Mouse (Mus musculus) neural tube, embryonic 11.5 days (tissue): Measurements from ENCODE around the gene Sox12. TPM values are rescaled to one million over a fixed set of nuclear protein-coding genes. Genes with fewer than 3 reads are reported as not detected.

Experiments used
- ATAC-seq: fragments of 200-750 bp; cut with Nextera tagmentation; 2 replicates; pipeline ENCODE4 v1.8.0; 2017; ENCODE audit warnings: moderate number of reproducible peaks, mild to moderate bottlenecking, moderate TSS enrichment, moderate library complexity; ENCODE audit not compliant: insufficient read depth, low FRiP score, low TSS enrichment
- DNase-seq: peaks from one replicate; pipeline ENCODE4 v3.0.0-alpha.2; 2015; ENCODE audit warnings: low spot score
- H3K27ac ChIP-seq: fragments of 300-500 bp; sonication (generic); 2 replicates; pipeline ENCODE4 v1.5.1; 2014; ENCODE audit warnings: low read depth, mild to moderate bottlenecking, low read length
- H3K27me3 ChIP-seq: fragments of 300-500 bp; sonication (generic); 2 replicates; pipeline ENCODE4 v1.6.1; 2014; ENCODE audit warnings: mild to moderate bottlenecking, low read length, mixed read lengths; ENCODE audit not compliant: control insufficient read depth, insufficient read depth
- H3K36me3 ChIP-seq: fragments of 300-500 bp; sonication (generic); 2 replicates; pipeline ENCODE4 v1.6.1; 2014; ENCODE audit warnings: mild to moderate bottlenecking, low read length, moderate library complexity, mixed read lengths; ENCODE audit not compliant: control insufficient read depth, insufficient read depth
- H3K4me1 ChIP-seq: fragments of 300-500 bp; sonication (generic); 2 replicates; pipeline ENCODE4 v1.6.1; 2014; ENCODE audit warnings: low read length, mixed read lengths; ENCODE audit not compliant: control insufficient read depth, insufficient read depth
- H3K4me2 ChIP-seq: fragments of 300-500 bp; sonication (generic); 2 replicates; pipeline ENCODE4 v1.6.1; 2014; ENCODE audit warnings: low read depth, mild to moderate bottlenecking, moderate library complexity
- H3K4me3 ChIP-seq: fragments of 300-500 bp; sonication (generic); 2 replicates; pipeline ENCODE4 v1.5.1; 2014; ENCODE audit warnings: low read depth, low read length
- H3K9ac ChIP-seq: fragments of 300-500 bp; sonication (generic); 2 replicates; pipeline ENCODE4 v1.6.1; 2014; ENCODE audit warnings: mild to moderate bottlenecking, low read length
- H3K9me3 ChIP-seq: fragments of 300-500 bp; sonication (generic); 2 replicates; pipeline ENCODE4 v1.6.1; 2016; ENCODE audit warnings: low read length; ENCODE audit not compliant: control insufficient read depth
- WGBS: fragments of 180-500 bp; shearing (Covaris S2); extraction: QIAGEN DNeasy Blood & Tissue Kit; methylation state at CpG from one replicate; pipeline ENCODE4 v1.1.7; 2014; 5-methylcytosine and 5-hydroxymethylcytosine counted together
- polyA plus RNA-seq: library from polyadenylated mRNA; unstranded; fragments of >200 nt; fragmentation: Nextera tagmentation; extraction: Ambion mirVana; gene quantifications from 2 replicates; pipeline ENCODE4 v1.2.1, GENCODE M21; 2014

Sox12 gene
- polyA plus RNA-seq, 1 experiment from 2014 or later = 19.1 TPM

DNA sequence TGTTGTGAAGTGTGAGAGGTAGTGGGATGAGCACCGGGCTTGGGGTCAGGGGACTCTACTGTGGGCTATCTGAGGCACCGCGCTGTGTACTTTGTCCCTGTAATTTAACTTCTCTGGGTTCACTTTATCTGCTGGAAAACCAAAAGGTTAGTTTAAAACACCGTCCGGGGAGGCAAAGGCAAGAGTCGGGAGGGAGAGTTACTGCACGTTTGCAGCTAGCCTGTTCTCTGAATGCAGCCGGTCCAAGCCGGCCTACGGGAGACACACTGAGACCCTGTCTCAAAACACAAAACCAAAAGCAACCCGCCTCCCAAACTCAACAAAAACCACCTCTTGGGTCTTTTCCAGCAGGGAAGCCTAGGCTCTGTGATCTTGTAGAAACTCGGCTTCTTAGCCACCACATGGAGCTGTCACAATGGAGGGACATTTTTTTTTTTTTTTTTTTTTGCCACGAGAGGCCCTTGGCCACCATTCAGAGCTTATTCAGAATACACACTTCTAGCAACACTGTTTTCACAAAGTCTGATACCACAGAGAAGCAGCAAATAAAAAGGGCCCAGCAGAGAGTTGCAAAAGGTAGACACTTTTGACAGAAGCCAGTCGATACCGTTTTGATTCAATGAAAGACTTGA, 14.8 kb upstream of the Sox12 start:
- H3K27me3 ChIP-seq = no peaks in the 10 kb centered on the region
- ATAC-seq = no peak
- H3K4me1 ChIP-seq = peaks cover 25% of the 10 kb centered on the region
- 0 out of 2 replicates have a peak, but pooled peaks cover 3% of the 10 kb centered on the region for H3K9me3 ChIP-seq
- H3K9ac ChIP-seq = peak overlapping the region; percentile 99
- H3K4me3 ChIP-seq = peak overlapping the region; percentile 81
- DNase-seq = no peak
- peak overlapping the region; percentile 91 for H3K27ac ChIP-seq
- peak overlapping the region; percentile 92 for H3K4me2 ChIP-seq
- 4% methylated on average over 15 of the region's 15 CpGs for WGBS
- H3K36me3 ChIP-seq = no peaks in the 10 kb centered on the region

DNA sequence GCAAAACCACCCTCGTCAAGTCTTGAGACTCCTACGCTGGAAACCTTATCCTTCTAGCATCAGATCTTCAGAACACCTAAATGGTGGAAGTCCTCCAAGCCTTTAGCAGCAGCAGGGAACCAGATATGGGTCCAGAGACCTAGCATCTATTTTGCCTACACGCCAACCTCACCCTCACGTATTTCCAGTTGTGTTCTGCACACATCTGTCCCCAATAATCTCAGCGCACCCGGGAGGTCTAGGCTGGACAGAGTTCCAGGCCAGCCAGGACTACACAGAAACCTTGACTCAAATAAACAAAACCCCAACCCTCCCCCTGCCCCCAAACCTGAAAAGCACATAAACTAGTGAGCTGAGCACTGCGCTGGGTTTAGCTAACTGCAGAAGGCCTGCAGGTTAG, 13.6 kb upstream of the Sox12 start:
- peak overlapping the region; percentile 91 for H3K27ac ChIP-seq
- H3K4me3 ChIP-seq = peak overlapping the region; percentile 81; the same call in 1 of the 2 replicates
- peaks cover 25% of the 10 kb centered on the region for H3K4me1 ChIP-seq
- H3K9ac ChIP-seq = peak overlapping the region; percentile 49
- no peaks in the 10 kb centered on the region for H3K36me3 ChIP-seq
- peak overlapping the region; percentile 92 for H3K4me2 ChIP-seq
- 2% methylated on average over 7 of the region's 7 CpGs for WGBS
- DNase-seq (no peak), ATAC-seq (no peak)
- 0 out of 2 replicates have a peak, but pooled peaks cover 3% of the 10 kb centered on the region for H3K9me3 ChIP-seq
- H3K27me3 ChIP-seq = no peaks in the 10 kb centered on the region

DNA sequence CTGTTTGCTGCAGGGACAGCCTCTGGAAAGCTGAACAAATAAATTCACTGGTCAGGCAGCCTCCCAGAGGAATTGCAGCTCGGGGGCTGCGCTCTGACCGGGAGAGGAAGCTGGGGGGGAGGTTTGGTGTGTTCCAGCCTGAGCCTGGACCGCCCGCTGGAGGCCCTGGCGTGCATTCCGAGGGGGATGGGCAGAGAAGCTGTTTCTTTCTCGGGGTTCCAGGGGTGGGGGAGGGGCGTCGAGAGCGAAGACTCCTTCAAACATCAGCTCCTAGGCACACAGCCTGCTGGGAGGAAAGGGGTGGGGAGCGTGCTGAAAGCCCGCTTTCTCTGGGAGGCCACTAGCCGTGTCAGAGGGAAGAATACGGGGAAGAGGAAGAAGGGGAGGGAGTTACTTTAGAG, 13.1 kb upstream of the Sox12 start:
- H3K9me3 ChIP-seq = no peaks in the 10 kb centered on the region
- DNase-seq (peak; percentile 93), ATAC-seq (peak; percentile 35)
- H3K4me2 ChIP-seq = peak overlapping the region; percentile 92
- no peaks in the 10 kb centered on the region for H3K27me3 ChIP-seq
- H3K4me1 ChIP-seq = peaks cover 25% of the 10 kb centered on the region
- peak overlapping the region; percentile 91 for H3K27ac ChIP-seq
- H3K9ac ChIP-seq = peak overlapping the region; percentile 49
- H3K36me3 ChIP-seq = no peaks in the 10 kb centered on the region
- 1% methylated on average over 15 of the region's 15 CpGs for WGBS
- H3K4me3 ChIP-seq = peak overlapping the region; percentile 81; the same call in 1 of the 2 replicates

DNA sequence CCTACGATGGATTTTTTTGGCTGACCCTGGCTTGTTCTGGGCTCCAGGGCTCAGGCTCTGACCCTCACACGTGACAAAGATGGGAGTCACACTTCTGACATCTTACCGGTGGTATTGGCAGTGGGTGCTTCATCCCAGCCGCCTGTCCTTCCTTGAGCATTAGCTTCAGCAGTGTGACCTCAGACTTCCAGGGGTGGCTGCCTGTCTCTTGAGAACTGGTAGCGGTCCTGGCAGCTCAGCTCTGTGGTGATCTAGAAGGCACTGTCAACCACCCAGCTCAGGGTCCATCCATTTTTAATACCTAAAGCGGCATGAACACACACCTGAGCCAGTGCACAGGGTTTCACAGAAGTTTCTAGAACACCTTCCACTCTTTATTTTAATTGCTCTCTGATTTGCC, 11.9 kb upstream of the Sox12 start:
- Histone ChIP-seq H3K4me1 (peaks cover 21% of the 10 kb centered on the region), H3K9me3 (no peaks in the 10 kb centered on the region), H3K27ac (0 out of 2 replicates have a peak overlapping the region, but pooled peaks have one; percentile 91), H3K9ac (no peak overlapping the region), H3K36me3 (no peaks in the 10 kb centered on the region), H3K4me3 (no peak overlapping the region), H3K27me3 (no peaks in the 10 kb centered on the region), H3K4me2 (no peak overlapping the region)
- DNase-seq (no peak), ATAC-seq (no peak)
- WGBS = 84% methylated on average over 6 of the region's 6 CpGs

DNA sequence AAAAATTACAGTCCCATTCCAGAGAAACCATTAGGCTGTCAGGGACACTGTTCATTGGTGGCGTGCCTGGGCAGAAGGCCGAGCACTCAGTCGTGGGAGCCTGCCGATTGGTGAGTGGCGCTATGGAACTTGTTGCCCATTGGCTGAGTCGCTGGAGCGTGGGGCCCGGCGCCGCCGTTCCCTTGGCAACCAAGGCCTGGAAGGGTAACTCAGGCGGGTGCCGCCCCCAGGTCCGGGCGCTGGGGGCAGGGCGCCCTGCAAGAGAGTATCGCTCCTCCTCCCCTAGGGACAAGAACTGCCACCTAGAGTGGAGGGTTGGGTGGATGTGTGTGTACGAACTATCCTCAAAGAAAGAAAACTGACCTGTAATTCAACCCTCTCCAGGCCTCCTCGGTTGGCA, 8.3 kb upstream of the Sox12 start:
- Histone ChIP-seq H3K9me3 (no peaks in the 10 kb centered on the region), H3K4me2 (peak overlapping the region; percentile 47), H3K9ac (no peak overlapping the region), H3K36me3 (no peaks in the 10 kb centered on the region), H3K27me3 (no peaks in the 10 kb centered on the region), H3K27ac (peak overlapping the region; percentile 24), H3K4me1 (peaks cover 14% of the 10 kb centered on the region), H3K4me3 (peak overlapping the region; percentile 18; the same call in 1 of the 2 replicates)
- peak; percentile 95 for ATAC-seq
- DNase-seq = peak; percentile 95
- WGBS = under 1% methylated on average over 19 of the region's 19 CpGs

DNA sequence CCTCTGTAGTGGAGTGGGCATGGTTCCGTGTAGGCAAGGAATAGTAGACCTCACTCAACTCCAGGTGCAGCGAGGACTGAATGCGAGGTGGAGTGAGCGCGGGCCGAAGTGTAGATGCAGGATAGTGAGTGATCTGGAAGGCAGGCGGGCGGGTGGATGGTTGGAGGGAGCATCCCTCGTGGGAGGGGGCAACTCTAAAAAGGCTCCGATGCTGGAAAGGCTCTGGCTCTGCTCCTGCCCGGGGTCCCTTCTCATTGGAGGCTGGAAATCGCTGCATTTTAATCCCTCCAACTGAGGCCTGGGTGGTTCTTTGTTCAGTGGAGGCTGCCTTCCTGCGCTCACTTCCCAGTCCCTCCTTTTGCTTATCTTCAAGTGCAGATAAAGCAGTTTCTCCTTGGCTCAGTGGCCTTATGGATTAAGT, 1.3 kb upstream of the Sox12 start:
- Histone ChIP-seq H3K36me3 (no peaks in the 10 kb centered on the region), H3K27ac (peak overlapping the region; percentile 100), H3K4me2 (peak overlapping the region; percentile 93), H3K9ac (peak overlapping the region; percentile 97), H3K4me1 (peaks cover 18% of the 10 kb centered on the region), H3K27me3 (no peaks in the 10 kb centered on the region), H3K4me3 (peak overlapping the region; percentile 92), H3K9me3 (no peaks in the 10 kb centered on the region)
- no peak for DNase-seq
- 0 out of 2 replicates have a peak, but pooled peaks have one; percentile 0 for ATAC-seq
- 2% methylated on average over 13 of the region's 13 CpGs for WGBS

DNA sequence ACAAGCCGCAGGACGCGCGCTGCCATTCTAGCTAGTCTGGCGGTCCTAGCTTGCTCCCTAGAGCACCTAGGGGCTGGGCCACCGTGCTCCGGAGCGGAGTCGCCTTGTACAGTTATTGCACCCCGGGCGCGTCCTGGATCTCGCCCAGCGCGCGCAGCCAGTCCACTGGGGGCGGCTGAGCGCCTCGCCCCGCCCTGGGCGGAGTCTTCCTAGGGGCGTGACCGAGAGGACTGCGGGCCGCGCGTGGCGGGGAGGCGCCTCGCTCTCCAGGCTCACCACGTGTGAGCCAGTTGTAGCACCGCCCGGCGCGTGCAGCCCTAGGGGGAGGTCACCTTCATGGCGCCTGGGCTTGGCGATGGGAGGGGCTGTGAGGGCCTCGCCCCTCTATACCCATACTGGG, 828 bp upstream of the Sox12 start:
- H3K9ac ChIP-seq = peak overlapping the region; percentile 97
- peak overlapping the region; percentile 93 for H3K4me2 ChIP-seq
- H3K9me3 ChIP-seq = no peaks in the 10 kb centered on the region
- H3K4me1 ChIP-seq = peaks cover 22% of the 10 kb centered on the region
- peak overlapping the region; percentile 92 for H3K4me3 ChIP-seq
- H3K27me3 ChIP-seq = no peaks in the 10 kb centered on the region
- peak overlapping the region; percentile 100 for H3K27ac ChIP-seq
- ATAC-seq (peak; percentile 61), DNase-seq (peak; percentile 93)
- under 1% methylated on average over 38 of the region's 38 CpGs for WGBS
- H3K36me3 ChIP-seq = no peaks in the 10 kb centered on the region

DNA sequence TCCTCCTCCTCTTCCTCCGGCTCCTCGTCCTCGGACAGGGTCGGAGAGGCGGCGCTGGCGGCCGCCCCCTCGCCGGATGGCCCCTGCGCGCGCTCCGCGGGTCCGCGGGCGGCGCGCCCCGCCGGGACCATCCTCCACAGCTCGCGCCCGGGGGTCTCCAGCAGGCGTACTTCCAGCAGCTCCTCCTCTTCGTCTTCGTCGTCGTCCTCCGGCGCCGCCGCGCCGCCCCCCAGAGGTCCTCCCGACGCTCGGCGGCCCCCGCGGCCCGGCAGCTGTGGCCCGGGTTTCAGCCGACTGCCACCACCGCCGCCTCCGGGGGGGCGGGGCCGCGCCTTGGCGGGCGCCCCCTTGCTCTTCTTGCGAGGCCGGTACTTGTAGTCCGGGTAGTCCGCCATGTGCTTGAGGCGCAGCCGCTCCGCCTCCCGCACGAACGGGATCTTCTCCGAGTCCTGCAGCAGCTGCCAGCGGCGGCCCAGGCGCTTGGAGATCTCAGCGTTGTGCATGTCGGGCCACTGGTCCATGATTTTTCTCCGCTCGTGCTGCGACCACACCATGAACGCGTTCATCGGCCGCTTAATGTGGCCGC, 766 bp downstream of the Sox12 start:
- ATAC-seq = peak; percentile 17
- WGBS = under 1% methylated on average over 68 of the region's 77 CpGs

More for the DNA sequence above, 766 bp downstream of the Sox12 start:
- Histone ChIP-seq H3K9me3 (no peaks in the 10 kb centered on the region), H3K4me3 (peak overlapping the region; percentile 92), H3K9ac (peak overlapping the region; percentile 97), H3K27me3 (no peaks in the 10 kb centered on the region), H3K4me2 (peak overlapping the region; percentile 93), H3K4me1 (peaks cover 22% of the 10 kb centered on the region), H3K27ac (peak overlapping the region; percentile 100), H3K36me3 (no peaks in the 10 kb centered on the region)
- DNase-seq = peak; percentile 85
